Mouse (Mus musculus): ENCODE measurements at regions not wholly inside any gene's neighbourhood (a gene's known extent, or its start where the extent isn't known, plus 50 kb on each side); places are given as distances from the start of the nearest gene placed in this dataset.

DNA sequence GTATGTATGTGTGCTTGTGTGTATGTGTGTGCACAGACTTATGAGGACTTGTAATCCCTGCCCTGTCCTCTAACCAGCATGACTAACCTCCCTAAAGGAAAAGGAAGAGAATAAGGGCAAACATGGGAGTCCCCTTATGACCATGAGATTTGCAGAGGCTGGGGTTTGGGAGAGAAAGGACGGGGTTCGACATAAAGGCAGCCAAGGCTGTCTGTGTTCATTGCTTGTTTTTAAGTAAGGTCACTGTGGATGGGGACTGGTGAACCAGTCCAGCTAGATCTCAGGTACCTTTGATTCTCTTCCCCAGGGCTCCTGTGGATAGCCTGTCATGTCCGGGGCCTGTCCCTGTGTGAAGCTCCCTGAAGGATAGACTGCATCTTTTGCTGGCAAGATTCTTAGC lies 55.6 kb downstream of the Irf2bp2 start:
- no peak for DNase-seq (ENCODE audit: low spot score in 2 of 2)

DNA sequence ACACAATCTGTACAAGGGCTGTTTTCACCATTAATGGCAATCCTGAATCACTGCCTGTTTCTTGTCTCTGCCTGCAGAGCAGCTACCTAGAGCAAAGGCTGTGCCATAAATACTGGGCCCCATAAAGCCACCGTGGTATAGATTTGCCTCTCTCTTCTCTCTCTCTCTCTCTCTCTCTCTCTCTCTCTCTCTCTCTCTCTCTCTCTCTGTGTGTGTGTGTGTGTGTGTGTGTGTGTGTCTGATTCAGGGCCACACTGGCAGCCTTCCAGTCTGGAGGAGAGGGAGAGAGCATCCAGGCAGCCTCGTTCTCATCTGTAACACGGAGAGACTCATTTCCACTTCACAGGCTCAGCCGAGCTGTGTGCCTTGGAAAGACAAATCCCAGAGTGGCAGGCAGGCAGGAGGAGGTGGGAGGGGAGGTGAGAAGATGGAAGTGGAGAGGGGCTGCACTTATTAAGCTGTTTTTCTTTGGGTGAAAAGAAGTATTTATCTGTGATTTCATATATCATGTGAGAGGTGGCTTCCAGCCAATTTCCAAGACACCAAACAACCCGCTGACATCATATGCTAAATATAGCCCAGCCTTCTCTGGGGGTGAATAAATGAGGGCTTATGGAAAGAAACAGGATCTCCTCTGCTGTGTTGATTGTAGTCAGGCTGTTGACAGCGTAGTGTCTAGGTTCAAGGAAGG lies 56.7 kb downstream of the Irf2bp2 start:
- DNase-seq (ENCODE audit: low spot score in 2 of 2), result peak; percentile 84 to 86

DNA sequence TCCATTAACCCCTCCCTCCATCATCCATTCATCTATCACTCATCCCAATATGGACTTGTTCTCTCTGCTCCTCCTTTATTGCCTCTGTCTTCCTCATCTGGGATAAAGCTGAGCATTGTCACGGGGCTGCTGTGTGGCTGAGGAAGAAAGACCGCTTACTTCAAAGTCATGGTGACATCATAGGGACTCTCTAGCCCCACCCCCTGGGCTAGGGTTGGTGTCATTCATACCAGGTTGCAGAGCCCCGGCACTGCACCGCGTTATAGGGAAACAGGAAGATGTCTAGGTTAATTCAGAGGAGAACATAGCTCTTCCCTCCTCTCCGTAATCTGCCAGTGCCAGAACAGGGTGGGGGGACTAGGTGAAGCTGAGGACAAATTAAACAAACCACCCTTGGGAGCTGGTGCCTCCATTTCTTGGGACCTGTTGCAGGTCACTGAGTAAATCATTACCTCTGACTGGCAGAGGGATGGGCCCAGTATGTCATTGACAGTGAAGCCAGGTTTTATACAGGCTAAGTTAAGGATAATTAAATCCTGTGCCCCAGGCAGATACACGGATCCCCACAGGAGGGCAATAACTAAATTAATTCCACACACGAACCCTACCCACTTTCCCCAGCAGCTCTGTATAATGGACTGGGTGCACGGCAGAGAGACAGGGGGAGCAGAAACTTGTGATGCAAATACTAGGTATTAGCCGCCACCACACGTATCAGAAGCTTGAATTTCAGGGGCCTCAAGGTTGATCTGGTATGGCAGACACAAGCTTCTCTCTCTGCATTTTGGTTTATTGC lies 57.5 kb downstream of the Irf2bp2 start:
- DNase-seq (ENCODE audit: low spot score in 2 of 2), result no peak

DNA sequence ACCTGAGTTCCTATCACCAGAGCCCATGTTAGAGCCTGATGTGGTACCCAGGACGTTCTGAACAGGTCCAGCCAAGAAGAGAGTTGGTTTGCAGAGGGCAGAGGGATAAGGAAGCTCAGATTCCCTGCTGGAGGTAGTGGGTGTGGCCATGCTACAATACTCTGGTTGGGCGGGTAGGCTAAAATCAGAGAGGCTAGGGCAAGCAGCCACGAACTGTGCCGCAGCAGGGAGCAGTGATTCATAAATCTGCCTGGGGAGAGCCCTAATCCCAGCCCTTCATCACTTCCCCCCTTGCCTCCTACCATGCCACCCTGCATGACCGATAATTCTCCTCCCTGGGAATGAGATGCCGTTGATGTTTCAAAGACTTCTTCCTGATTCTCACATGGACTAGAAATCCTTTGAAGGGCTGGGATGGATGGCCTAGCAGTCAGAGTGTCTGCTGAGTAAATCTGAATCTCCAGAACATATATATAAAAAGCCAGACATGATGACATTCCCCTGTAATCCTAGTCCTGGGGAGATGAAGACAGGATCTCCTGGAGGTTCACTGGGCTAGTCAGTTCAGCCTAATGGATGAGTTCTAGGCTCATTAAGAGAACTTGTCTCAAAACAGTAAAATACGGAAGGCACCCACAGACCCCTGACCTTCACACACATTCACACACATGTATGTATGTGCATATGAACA lies 57.6 kb upstream of the Tarbp1 start:
- DNase-seq (ENCODE audit: low spot score in 2 of 2), result no peak

DNA sequence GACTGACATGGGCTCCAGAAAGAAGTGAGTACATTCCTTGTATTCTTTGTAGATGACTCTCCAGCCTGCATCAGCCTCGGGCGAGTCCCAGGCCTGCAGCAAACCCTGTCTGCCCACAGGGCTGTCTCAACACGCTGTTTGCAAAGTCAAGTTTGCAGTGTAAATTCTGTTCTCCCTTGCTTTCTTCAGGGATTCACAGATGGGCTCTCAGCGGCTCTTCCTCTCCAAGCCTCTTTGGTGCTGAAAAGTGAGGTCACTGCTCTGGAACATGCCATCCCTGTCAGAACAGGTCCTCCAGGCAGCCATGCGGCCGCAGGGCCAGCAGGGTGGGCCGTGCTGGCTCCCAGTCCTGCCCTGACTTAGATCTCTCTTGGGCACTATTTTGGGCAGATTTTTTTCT lies 56.6 kb upstream of the Tarbp1 start:
- no peak for DNase-seq (ENCODE audit: low spot score in 2 of 2)

DNA sequence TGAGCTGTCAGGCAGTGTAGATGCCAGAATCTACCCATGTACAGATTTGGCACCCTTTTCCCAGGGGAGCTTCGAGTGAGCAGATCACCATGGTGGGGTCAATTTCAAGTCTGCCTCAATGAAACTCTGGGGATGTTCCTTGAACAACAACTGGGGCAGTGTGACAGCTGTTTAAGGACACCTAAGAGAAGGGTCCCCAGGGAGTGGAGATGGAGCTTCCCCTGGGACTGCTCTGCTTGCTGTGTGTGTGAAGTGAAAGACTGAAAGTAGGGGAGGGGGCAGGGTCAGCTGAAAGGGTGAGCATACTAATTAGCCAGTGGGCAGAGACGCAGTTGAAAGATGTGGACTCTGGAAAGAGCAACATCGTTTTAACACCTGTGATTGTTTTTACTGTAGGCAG lies 54.5 kb upstream of the Tarbp1 start:
- DNase-seq (ENCODE audit: low spot score in 2 of 2), result no peak

DNA sequence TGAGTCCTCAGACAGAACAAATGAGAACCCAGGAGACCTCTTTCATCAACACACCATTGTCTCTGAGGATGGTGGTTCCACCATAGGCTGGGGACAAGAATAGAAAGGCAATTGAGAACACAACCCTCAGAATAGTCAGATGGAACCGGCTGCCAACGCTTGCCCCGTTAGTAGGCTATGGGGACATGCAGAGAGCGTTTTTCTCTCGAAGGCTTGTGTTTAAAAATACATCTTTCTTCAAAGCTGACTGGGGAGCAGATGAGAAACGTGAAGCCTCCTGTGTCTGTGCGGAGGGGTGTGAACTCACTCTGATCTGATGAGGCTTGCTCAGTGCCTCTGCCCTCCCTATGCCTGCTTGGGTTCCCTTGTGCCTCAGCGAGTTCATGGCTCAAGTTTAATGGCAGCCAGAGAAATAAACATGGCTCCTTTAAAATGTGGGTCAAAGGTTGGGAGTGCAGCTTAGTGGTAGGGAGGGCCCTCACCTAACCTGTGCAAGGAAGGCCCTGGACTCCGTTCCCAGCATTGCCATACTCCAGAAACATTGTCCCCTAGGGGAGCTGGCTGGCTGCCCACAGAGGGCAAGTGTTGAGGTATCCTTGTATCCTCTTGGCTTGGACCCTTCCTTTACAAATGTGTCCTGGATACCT lies 53.7 kb upstream of the Tarbp1 start:
- DNase-seq (ENCODE audit: low spot score in 2 of 2), result peak; percentile 55 to 69

DNA sequence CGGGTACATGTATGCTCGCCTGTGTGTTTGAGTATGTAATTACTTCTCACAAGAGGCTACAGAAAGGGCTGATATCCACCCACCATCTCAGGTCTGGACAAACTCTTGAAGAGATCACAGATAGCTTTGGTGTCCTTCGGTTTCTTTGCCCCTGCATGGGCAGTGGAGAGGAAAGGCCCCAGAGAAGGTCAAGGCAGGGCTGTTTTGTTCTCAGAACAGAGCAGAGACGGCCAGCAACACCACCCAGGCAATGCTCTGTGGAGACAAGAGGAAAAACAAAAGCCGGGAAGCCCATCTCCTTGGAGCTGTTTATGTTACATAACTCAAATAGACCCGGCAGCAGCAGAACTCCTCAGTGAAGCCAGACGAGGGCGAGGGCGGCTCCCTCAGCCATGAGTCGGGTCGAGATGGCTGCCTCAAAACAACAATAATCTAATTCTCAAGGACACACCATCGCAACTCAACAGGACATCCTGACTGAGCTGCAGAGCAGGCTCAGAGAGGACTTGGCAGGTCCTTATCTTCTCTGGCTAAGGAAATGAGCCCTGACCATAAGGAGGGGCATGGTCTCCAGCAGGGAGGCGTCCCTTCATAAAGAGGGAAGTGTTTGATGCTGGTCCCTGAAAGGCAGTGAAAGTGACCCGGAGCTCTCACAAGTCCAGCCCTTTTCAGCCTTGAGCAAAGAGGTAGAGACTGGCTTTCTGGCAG lies 52.2 kb upstream of the Tarbp1 start:
- DNase-seq (ENCODE audit: low spot score in 2 of 2), result no peak

DNA sequence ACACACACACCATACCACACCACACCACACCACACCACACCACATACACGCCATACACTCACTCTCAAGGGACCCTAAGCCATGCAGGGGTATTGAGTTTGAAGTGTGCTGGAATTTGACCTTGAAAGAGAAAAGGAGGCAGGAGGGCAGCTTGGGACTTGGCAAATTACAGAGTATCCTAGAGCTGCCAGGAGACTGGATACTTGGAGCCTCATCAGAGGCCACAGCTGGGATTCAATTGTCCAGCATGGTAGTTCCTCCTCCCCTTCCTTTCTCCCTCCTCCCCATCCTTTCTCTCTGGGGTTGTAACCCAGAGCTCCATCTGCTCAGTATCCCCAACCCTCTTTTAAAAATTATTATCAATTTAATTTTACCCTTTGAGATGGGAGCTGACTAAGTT lies 50.7 kb upstream of the Tarbp1 start:
- DNase-seq (ENCODE audit: low spot score in 2 of 2), result no peak

All from left cerebral cortex, adult 9 months (tissue).